Mouse (Mus musculus): Measurements from ENCODE around the gene Radil.

Gene Radil

DNA sequence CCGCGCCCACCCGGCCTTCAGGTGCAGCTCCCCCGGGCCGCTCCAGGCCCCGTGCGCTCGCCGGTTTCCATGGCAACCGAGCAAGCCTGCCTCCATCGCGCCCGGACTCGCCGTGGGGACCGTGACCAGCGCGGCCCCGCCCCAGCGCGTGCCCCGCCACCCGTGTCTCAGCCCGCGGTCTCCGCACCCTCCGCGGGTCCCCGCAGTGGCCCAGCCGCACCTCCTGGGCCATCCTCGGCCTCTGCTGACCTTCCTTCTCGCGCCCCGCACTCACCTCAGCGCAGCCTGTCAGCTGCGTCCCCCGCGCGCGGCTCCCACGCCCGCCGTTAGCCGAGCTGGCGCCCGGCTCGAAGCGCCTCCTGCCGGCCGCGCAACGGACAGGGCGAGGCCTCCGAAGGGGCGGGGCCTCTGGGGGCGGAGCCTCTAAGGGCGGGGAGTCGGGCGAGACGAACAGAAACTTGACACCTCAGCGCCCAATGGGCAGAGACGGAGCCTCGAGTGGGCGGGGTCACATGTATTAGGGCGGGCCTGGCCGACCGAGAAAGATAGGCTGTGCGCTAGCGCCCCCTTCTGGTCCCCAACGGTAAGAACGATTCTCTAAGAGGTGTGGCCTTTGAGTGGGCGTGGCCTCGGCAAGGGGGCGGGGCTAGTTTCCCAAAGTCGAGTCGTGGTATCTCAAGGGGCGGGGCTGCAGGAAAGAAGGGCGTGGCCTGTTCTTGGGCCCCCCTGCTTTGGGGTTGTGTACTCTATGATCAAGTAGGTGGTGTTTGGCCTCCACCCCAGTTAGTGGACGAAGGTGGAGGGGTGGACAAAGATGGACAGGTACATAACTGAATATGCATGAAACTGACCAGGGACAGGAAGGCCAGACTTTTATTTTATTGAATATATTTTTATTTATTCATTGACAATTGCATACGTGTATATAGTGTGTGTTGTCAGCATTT, at the start of gene Radil:
Gene Radil, minus strand, starts transcription at position 393 of the 947 bp plus-strand sequence.
- peak; percentile 39 to 86 for DNase-seq (ENCODE audit: low spot score in 2 of 2)

- no peak for DNase-seq (ENCODE audit: low spot score in 2 of 2)
These were observed 46.9 kb upstream of the Radil start for GRCm38 (mm10) chr5:142597648-142598390.

DNA sequence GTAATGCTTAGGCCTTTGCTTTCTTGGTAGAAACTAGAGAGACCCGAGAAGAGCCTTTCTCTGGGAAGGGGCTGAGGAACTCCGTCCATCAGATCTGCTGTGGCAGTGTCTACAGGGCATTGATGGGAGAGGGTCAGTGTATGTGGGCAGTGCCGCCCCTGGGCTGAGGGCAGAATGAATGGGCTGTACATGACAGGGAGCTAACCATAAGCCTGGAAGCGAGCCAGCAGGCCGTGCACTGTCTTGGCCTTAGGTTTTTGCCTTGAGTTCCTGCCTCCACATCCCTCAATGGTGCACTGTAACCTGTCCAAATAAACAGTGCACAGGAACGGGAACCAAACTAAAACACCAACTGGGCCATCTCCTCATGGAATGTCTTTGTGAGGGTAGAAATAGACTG, 45.8 kb upstream of the Radil start:
- no peak for DNase-seq (ENCODE audit: low spot score in 2 of 2)

DNA sequence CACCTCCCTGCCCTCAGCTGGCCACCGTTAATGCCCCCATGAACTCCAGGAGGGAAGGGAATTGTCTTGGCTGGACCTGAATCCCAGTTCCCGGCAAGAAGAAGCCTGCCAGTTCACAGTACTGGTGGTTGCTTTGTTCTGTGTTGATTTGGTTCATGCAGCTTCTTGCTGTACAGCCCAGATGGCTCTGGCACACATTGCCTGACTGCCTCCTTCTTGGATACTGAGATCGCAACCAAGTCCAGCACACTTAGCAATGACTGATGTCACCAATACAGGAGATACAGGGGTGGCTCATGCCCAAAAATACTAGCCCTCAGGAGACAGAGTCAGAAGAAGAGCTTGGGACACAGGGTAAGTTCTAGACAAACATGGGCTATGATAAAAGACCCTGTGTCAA, 44.8 kb upstream of the Radil start:
- no peak for DNase-seq (ENCODE audit: low spot score in 2 of 2)

DNA sequence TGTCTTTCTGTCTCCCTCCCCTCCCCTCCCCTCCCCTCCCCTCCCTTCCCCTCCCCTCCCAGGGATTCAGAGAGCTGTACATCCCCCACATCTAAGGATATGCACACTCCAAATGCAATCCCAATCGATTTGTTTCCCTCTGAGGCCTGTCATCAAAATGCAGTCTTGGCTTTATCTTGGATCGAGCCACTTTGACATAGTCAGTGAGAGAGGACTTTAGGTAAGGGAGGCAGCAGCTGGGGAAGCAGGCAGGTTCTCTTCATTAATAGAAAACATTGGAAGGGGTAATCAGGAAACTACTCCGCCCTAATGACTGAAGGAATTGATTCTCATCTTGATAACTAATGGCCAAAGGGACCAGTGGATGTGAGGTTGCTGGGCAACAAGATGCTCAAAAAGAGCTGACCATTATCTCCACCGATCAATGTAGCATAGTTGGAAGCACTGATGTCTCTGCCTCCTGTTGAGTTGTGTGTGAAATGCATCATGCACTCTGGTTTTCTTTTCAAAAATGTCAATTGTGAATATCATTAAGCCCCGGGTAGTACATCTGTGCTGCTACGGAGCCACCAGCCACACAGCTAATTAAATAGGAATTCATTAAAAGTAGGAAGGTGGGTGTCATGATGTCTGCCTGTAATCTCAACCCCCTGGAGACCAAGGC, 40.2 kb upstream of the Radil start:
- DNase-seq (ENCODE audit: low spot score in 2 of 2) = no peak

- DNase-seq (ENCODE audit: low spot score in 2 of 2) = no peak
These were observed 32.8 kb upstream of the Radil start for GRCm38 (mm10) chr5:142583616-142584126.

DNA sequence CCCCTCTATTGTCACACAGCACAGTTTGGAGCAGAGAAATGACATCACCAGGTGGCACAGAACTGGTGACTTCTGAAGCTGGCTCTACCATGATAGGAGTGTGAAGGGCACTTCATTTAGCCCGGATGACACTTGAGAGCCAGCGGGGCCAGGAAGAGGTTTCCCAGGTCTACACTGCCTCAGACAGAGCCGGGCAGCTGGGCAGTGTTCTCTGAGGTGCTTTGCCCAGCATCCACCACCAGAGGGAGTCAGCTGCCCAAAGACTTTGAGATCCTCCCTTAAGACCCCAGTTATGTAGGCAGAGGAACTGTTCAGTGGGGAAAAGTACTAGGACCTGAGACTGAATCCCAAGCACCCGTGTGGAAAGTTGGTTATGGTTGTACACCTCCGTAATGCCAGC, 30.6 kb upstream of the Radil start:
- peak; percentile 8 to 51 for DNase-seq (ENCODE audit: low spot score in 2 of 2)

DNA sequence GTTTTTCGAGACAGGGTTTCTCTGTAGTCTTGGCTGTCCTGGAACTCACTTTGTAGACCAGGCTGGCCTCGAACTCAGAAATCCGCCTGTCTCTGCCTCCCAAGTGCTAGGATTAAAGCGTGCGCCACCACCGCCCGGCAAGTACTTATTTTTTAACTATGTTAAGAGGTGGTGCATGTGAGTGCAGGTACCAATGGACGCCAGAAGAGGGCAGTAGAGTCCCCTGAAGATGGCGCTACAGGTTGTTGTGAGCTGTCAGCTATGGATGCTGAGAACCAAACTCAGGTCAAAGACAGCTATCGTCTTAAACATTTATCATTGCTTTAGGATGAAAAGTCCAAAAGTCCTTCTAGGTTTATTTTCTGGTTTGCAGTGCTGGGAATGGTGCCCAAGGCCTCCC, 27.3 kb upstream of the Radil start:
- no peak for DNase-seq (ENCODE audit: low spot score in 2 of 2)

- no peak for DNase-seq (ENCODE audit: low spot score in 2 of 2)
These were observed 25.9 kb upstream of the Radil start for GRCm38 (mm10) chr5:142576832-142577231.

GRCm38 (mm10) chr5:142574323-142575057, 23.6 kb upstream of the Radil start:
- no peak for DNase-seq (ENCODE audit: low spot score in 2 of 2)

- DNase-seq (ENCODE audit: low spot score in 2 of 2) = no peak
These were observed 13.7 kb upstream of the Radil start for GRCm38 (mm10) chr5:142564606-142565005.

- DNase-seq (ENCODE audit: low spot score in 2 of 2) = no peak
These were observed 9.4 kb upstream of the Radil start for GRCm38 (mm10) chr5:142560261-142560660.

DNA sequence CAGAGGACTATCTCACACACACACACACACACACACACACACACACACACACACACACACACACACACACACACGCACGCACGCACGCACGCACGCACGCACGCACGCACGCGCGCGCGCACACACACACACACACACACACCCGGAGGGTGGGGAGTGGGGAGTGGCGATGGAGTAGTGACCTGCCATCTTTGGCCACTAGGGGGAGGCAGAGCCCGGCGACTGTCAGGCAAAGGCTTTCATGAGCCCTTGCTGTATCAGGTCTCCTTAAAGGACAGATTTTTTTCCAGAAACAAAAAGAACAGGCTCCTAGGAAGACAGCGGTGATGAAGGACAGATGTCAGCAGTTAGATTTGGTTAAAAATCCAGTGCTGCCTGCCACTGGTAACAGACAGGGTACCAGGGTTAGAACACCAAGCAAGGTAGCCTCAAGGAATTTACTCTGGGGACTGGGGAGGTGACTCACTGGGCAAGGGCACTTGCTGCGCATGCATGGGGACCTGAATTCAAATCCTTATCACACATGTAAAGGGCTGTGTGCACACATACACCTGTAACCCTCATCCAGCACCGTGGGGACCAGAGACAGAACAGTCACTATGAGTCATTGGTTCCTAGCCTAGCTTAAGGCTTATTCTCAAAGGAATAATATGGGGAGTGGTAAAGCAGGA, 6.6 kb upstream of the Radil start:
- peak; percentile 54 to 76 for DNase-seq (ENCODE audit: low spot score in 2 of 2)

GRCm38 (mm10) chr5:142556721-142557120, 5.8 kb upstream of the Radil start:
- DNase-seq (ENCODE audit: low spot score in 2 of 2) = no peak

GRCm38 (mm10) chr5:142555866-142556265, 5.0 kb upstream of the Radil start:
- no peak for DNase-seq (ENCODE audit: low spot score in 2 of 2)

GRCm38 (mm10) chr5:142549961-142550705, 765 bp downstream of the Radil start:
- peak in 1 of 2 experiments; percentile 17 for DNase-seq (ENCODE audit: low spot score in 2 of 2)

- DNase-seq (ENCODE audit: low spot score in 2 of 2) = no peak
These were observed 1.5 kb downstream of the Radil start for GRCm38 (mm10) chr5:142549441-142549840.

- no peak for DNase-seq (ENCODE audit: low spot score in 2 of 2)
These were observed 3.8 kb downstream of the Radil start for GRCm38 (mm10) chr5:142547066-142547465.

DNA sequence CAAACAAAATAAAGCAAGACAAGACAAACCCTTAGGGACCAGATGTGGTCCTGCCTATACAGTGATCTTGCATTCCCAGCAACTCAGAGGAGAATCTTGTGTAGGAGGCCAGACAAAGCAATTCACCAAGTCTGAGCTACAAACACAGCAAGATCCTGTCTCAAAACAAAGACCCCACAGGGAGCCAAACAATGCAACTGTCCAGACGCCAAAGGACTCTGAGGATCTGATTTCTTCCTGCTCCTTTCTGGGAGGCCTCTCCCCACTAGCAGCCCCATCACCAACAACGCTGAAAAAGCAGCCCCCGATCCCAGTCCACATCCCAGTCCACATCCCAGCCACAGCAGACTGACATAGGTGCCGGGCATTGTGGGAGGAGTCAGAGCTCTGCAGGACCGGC, 4.6 kb downstream of the Radil start:
- no peak for DNase-seq (ENCODE audit: low spot score in 2 of 2)

Data from spleen, postnatal 10 days (tissue).